Mouse (Mus musculus) kidney, adult 2 months (tissue): ENCODE measurements around the gene Cdk6.

Source experiments
- CTCF ChIP-seq: fragments of 200-500 bp; conservative IDR thresholded peaks from 2 replicates; pipeline ENCODE4 v1.5.1; 2011; ENCODE audit warnings: low read depth, mild to moderate bottlenecking, control low read depth, low read length, moderate library complexity, mixed read lengths; ENCODE audit not compliant: insufficient read depth, insufficient read length
- POLR2A ChIP-seq: fragments of 200-500 bp; IDR thresholded peaks from one replicate; pipeline ENCODE4 v1.6.1; 2011; ENCODE audit warnings: low read depth, low read length, control low read depth

DNA sequence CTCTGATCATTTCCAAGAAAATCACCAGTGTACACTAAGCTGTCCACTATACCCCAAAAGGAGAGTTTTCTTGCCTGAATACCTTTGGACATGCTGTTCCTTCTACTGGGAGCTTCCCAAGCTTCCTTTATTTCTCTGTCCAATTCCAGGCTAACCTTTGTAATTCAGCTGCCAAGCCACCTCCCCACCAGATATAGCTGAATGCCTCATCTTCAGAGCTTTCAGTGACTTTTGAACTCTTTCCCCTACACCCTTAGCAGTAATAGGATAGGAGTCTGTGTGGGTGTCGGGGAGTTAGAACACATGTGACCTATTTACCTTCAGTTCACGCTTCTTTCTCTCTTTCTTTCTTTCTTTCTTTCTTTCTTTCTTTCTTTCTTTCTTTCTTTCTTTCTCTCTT lies 34.9 kb downstream of the Cdk6 start:
- TF ChIP-seq POLR2A (no peak), CTCF (no peak)
